Mouse (Mus musculus) bone marrow, adult 2 months (tissue): ENCODE data around the gene Abhd12b. TPM values are rescaled to one million over a fixed set of nuclear protein-coding genes. Genes with fewer than 3 reads are reported as not detected.

ENCODE experiments used
- H3K27ac ChIP-seq: fragments of 200-500 bp; 2 replicates; pipeline ENCODE4 v1.5.1; 2012; ENCODE audit warnings: low read depth, mild to moderate bottlenecking, control low read depth, inconsistent platforms, low read length; ENCODE audit not compliant: control insufficient read depth, poor library complexity, insufficient read depth
- H3K4me1 ChIP-seq: fragments of 200-500 bp; 2 replicates; pipeline ENCODE4 v1.6.1; 2011; ENCODE audit warnings: low read length; ENCODE audit not compliant: control insufficient read depth, insufficient read depth
- H3K4me3 ChIP-seq: fragments of 200-500 bp; replicated peaks from 2 replicates; pipeline ENCODE3; 2011; ENCODE audit warnings: mild to moderate bottlenecking, low read depth, low read length, control low read depth; ENCODE audit not compliant: control insufficient read depth
- CTCF ChIP-seq: fragments of 200-500 bp; IDR thresholded peaks from 2 replicates; pipeline ENCODE4 v1.5.1; 2011; ENCODE audit warnings: low read length, control low read depth; ENCODE audit not compliant: control insufficient read depth, insufficient read depth
- POLR2A ChIP-seq: fragments of 200-500 bp; IDR thresholded peaks from 2 replicates; pipeline ENCODE4 v1.6.1; 2011; ENCODE audit warnings: low read depth, mild to moderate bottlenecking, control low read depth, low read length, borderline replicate concordance; ENCODE audit not compliant: control insufficient read depth
- WGBS: fragments of 180-500 bp; shearing (Covaris S2); methylation state at CpG from one replicate; pipeline ENCODE4 v1.1.7; 2018; 5-methylcytosine and 5-hydroxymethylcytosine counted together
- polyA plus RNA-seq: library from polyadenylated mRNA; stranded (reverse); fragments of >200 nt; gene quantifications from 2 replicates; pipeline ENCODE4 v1.2.4, GENCODE M21; 2011; ENCODE audit warnings: low replicate concordance; ENCODE audit not compliant: missing spikeins, insufficient read depth, insufficient read length

Abhd12b gene
- polyA plus RNA-seq, result 1.6 TPM in 1 of 2 replicates, not detected in the other

DNA sequence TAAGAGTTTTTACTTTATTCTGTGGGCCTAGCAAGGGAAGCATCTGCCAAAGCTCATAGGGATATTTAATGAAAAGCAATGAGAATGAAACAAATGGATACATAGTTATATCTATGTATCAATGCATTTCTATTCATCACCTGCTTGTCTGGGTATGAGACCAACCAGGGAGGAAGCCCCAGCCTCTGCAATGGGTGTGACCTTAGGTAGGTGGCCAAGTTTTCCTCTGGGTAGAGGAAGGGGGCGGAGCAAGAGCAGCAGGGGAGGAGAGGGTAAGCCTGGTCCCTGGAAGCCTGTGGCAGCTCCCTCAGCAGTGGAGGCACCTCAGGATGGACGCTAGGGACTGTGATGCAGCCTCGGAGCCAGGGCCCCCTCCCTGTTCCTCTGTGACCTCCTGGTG, at the start of gene Abhd12b:
Gene Abhd12b, plus strand, starts transcription at position 301 of the 400 bp plus-strand sequence.
- no peaks in the 10 kb centered on the region for H3K4me1 ChIP-seq
- WGBS, result 67% methylated on average over 3 of the region's 3 CpGs
- no peak for TF ChIP-seq POLR2A
- TF ChIP-seq CTCF, result no peak

DNA sequence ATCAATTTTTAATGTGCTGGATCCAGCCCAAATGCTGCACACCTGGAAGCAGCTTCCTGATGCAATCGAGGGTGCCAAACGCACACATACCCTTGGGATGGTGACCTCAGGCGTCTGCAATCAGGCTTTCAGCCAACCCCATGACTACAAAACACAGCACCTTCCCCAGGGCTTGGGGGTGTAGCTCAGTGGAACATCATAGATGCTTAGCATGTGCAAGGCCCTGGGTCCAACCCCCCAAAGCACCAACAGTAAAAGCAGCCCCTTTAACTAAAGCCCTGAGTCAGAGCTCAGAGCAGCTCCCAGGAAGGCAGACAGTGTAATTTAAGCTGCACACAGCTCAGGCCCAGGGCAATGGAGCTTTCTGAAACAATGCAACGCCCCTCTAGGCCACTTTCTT, 49.7 kb upstream of the Abhd12b start:
- TF ChIP-seq POLR2A (no peak), CTCF (no peak)
- no peak overlapping the region for H3K4me3 ChIP-seq
- peaks cover 12% of the 10 kb centered on the region for H3K4me1 ChIP-seq
- peak overlapping the region; percentile 60 for H3K27ac ChIP-seq
- 24% methylated on average over 4 of the region's 4 CpGs for WGBS

More for the DNA sequence above, at the start of gene Abhd12b:
- Histone ChIP-seq H3K27ac (no peak within 1 kb of the TSS), H3K4me3 (no peak within 1 kb of the TSS)

DNA sequence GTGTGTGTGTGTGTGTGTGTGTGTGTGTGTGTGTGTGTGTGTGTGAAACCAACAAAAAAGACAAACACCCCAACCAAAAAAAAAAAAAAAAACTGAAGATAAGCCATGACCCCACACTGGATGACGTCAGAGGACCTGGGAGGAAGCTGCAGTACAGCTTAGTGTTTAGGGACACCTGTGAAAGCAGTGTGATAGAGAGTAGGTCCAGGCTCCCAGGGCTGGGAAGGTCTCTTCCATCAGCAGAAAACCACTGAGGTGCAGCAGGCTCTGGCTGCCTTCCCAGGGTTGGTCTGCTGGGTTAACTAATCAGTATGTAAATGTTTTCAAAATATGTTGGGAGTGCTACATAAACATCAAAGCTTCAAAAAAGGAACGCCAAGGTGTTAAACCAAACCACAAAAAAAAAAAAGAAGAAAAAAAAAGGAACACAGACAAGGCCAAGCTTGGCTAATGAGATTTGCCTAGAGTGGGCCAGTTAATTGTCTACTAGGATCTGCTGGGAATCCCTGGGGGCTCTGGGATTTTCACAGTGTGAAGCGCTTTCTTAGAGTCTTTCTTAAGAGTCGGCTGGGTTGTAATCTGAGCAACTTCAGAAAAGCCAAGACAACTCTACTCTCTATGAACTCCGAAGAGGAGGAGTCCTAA, 49.0 kb upstream of the Abhd12b start:
- Histone ChIP-seq H3K4me1 (peaks cover 12% of the 10 kb centered on the region), H3K4me3 (no peak overlapping the region), H3K27ac (peak overlapping the region; percentile 28; the same call in 1 of the 2 replicates)
- no peak for TF ChIP-seq CTCF
- TF ChIP-seq POLR2A, result no peak
- WGBS, result 47% methylated on average over 5 of the region's 5 CpGs

DNA sequence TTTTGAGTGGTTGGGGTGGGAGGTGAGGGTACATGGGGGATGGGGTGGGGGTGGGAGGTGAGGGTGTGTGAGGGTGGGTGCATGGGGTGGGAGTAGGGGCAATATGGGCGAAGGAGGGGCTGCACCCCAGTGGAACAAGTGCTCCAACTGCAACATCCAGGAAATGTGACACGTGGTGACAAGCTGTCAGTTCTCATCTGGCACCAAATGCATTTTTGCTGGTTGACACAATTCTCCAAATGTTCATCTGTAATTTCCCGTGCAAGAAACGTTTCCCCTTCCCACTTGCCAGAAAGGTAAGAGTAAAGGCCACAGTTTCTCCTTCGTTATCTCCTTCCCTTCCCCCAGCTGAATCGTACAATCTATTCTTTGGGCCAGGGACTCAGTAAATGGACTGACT, 48.1 kb upstream of the Abhd12b start:
- TF ChIP-seq CTCF, result no peak
- peaks cover 12% of the 10 kb centered on the region for H3K4me1 ChIP-seq
- no peak overlapping the region; the same call in 1 of the 2 replicates for H3K27ac ChIP-seq
- WGBS, result 34% methylated on average over 6 of the region's 6 CpGs
- no peak overlapping the region for H3K4me3 ChIP-seq

DNA sequence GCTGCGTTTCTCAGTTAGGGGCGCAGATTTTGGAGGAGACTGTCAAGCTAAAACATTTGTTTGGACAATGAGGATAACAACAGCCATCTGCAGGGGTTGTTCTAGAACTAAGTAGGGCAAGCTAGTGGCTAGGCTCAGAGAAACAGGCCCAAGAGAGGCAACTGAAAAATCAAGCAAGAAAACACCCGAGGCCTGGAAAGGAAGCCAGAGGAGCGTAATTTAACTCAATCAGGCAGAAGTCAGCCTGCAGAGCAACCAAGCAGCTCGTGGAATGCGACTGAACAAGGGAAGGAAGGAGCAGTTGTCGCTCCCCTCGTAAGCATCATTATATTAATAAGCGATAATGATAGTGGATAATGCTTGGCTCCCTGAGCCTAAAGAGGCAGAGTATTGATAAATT, 47.4 kb upstream of the Abhd12b start:
- TF ChIP-seq POLR2A, result no peak
- no peak for TF ChIP-seq CTCF
- 62% methylated on average over 9 of the region's 9 CpGs for WGBS
- peak overlapping the region; percentile 53; the same call in 1 of the 2 replicates for H3K27ac ChIP-seq
- H3K4me3 ChIP-seq, result no peak overlapping the region
- peaks cover 11% of the 10 kb centered on the region for H3K4me1 ChIP-seq

DNA sequence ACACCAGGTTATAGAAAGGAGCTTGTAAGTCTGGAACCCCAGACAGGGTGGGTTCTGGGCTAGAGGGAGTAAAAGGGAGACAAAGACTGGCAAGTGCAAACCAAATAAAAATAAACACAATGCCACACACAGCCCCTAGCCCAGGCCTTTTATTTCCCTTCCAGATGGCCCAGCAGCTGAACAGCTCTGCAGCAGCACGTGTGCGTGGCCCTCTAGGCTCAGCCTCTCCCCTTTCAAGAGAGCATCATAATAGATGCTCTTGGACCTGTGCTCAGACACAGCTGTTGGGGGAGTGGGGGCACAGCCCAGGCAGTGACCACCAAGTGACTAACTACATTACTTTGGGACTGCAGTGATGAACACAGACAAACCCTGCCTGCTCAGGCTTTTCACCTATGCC, 45.8 kb upstream of the Abhd12b start:
- H3K27ac ChIP-seq, result no peak overlapping the region
- H3K4me1 ChIP-seq, result peaks cover 9% of the 10 kb centered on the region
- H3K4me3 ChIP-seq, result no peak overlapping the region
- 47% methylated on average over 2 of the region's 2 CpGs for WGBS
- no peak for TF ChIP-seq POLR2A

DNA sequence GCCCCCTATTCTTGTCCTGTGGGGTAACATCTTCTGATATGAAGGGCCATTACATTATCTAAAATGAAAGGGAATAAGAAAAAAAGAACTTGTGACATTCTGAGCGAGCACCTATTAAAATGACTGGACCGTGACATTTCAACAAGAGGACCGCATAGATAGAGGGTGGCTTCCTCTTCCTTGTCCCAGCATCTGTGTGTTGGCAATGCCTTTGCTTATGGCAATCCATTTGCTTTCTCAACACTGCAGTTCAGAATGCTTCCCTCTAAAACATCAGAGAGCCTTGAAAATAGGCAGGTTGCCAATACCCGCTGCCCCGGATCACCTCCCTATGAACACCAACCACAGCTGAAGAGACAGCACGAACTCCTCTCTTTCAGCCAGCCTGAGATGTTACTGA, 44.0 kb upstream of the Abhd12b start:
- peaks cover 6% of the 10 kb centered on the region for H3K4me1 ChIP-seq
- H3K27ac ChIP-seq, result peak overlapping the region; percentile 98; the same call in 1 of the 2 replicates
- WGBS, result 5% methylated on average over 6 of the region's 6 CpGs
- peak overlapping the region; percentile 88 for H3K4me3 ChIP-seq
- TF ChIP-seq POLR2A, result no peak
- TF ChIP-seq CTCF, result no peak

DNA sequence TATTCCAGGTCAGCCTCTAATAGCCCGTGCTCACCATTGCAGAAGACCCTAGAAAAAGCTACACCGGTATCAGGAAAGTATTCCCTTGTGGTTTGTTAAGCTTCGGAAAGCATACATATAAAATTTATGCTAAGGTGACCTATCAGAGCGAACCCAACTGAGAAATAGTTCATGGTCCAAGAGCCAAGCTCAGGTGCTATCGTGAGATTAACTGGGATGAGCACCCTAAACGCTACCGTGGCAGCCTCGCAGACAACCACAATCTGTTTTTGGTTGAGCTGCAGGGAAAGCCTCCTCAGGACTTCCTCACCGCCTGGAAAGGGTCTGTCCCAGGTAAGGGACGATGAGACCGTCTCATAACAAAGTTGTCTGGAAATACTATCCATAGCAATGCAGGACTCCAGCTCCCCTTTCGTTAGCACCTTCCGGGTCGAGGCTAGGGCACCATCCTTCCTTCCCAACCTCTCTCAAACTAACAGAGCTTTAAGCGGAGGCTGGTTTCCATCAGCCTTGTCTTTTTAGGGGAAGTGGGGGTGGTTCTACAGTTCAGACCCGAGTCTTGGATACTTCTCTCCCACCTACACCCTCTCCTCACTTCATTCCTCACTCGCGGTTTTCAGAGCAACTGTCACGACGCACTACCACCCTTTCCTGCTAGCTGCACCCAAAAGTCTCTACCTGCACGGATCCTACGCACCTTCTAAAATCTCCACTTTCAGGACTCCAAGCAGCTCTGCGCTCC, 43.4 kb upstream of the Abhd12b start:
- Histone ChIP-seq H3K4me3 (peak overlapping the region; percentile 88), H3K27ac (peak overlapping the region; percentile 98), H3K4me1 (peaks cover 6% of the 10 kb centered on the region)
- no peak for TF ChIP-seq CTCF
- no peak for TF ChIP-seq POLR2A
- WGBS, result 6% methylated on average over 23 of the region's 23 CpGs

DNA sequence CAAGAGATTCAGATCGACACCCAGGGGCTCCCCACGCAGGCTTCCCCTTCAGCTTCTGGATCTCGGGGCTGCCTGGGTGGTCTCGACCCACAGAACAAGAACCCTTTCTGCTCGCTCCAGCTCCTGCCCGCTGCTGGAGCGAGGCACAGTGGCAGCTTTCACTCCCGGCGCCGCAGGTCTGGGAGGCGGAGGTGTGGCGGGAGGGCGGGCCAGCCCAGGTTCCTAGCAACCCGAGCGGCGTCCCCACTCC, 42.9 kb upstream of the Abhd12b start:
- under 1% methylated on average over 16 of the region's 16 CpGs for WGBS
- peaks cover 6% of the 10 kb centered on the region for H3K4me1 ChIP-seq
- H3K4me3 ChIP-seq, result peak overlapping the region; percentile 88
- TF ChIP-seq CTCF, result no peak
- no peak for TF ChIP-seq POLR2A
- H3K27ac ChIP-seq, result peak overlapping the region; percentile 98
